Mouse (Mus musculus): ENCODE measurements at regions not wholly inside any gene's neighbourhood (a gene's known extent, or its start where the extent isn't known, plus 50 kb on each side); places are given as distances from the start of the nearest gene placed in this dataset.

GRCm38 (mm10) chr1:193971537-193971936, 601.4 kb upstream of the Camk1g start:
- TF ChIP-seq CTCF (IDR thresholded peaks at IDR 0.05; ENCODE audit: extremely low read depth, insufficient read length, insufficient replicate concordance, low read depth, low read length) (no peak), POLR2A (IDR thresholded peaks at IDR 0.05; ENCODE audit: low read depth, low read length) (no peak)

Data from small intestine, adult 2 months (tissue).